Mouse (Mus musculus): Measurements from ENCODE around the gene Atp6v0b.

DNA sequence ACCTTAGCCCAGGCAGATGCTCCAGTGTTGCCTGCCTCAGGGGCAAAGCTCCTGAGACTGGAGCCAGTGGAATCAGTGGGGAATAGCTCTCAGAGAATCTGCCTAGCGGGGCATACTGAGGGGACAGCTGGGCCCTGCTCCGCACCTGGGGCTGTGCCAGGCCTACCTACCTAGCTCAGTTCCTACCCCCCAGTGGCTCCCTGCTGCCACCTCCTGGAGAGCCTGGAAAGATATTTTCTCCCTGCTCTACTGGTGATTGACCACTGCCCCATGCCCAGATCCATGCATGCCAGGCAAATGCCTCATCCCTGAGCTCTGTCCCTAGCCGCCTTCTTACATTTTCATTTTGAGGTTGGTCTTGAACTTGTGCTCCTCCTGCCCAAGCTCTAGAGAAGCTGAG is 28.3 kb downstream of the Atp6v0b start:
- TF ChIP-seq GATA1 (IDR thresholded peaks at IDR 0.05; ENCODE audit: borderline replicate concordance, low read length), result no peak
- TF ChIP-seq FLI1 (IDR thresholded peaks at IDR 0.05; ENCODE audit: low read length), result no peak
